ENCODE assay signal across 29 mouse cellular contexts in genomic region chr16:56068523-56069070, GRCm38 (mm10). TPM values are rescaled to one million over a fixed set of nuclear protein-coding genes. Genes with fewer than 3 reads are reported as not detected.
A peak's percentile ranks its signal among the peaks of the same experiment; 100 is the strongest.
DNase-seq lines count a peak whose midpoint lies in the region; ATAC-seq and TF ChIP-seq lines count a peak whose summit lies in the region.
"Had no signal": no experiment of that assay in that cellular context is flagged by ENCODE, and none has a peak within 500 bp of the region (broad histone marks: within the 10 kb centered on the region; RNA-seq: fewer than 3 reads in every experiment).

No protein-coding gene starts in this region.

- H3K4me3 ChIP-seq in liver, embryonic 12.5 days = no peak overlapping the region
- H3K4me3 ChIP-seq in liver, postnatal 0 days (ENCODE audit: low read depth, low read length) = no peak overlapping the region
- H3K4me3 ChIP-seq in forebrain, postnatal 0 days (ENCODE audit: low read depth, low read length) = no peak overlapping the region
- H3K4me3 ChIP-seq: embryonic facial prominence, embryonic 13.5 days; forebrain, embryonic 10.5 days; forebrain, embryonic 15.5 days; heart, embryonic 15.5 days; hindbrain, embryonic 12.5 days; intestine, embryonic 15.5 days; neural tube, embryonic 13.5 days had no signal

- no peaks in the 10 kb centered on the region for H3K9me3 ChIP-seq in liver, embryonic 12.5 days (replicated peaks)
- no peaks in the 10 kb centered on the region for H3K9me3 ChIP-seq in liver, postnatal 0 days (ENCODE audit: low read length)
- no peaks in the 10 kb centered on the region for H3K9me3 ChIP-seq in forebrain, postnatal 0 days (ENCODE audit: low read length)
- H3K9me3 ChIP-seq: embryonic facial prominence, embryonic 13.5 days; forebrain, embryonic 10.5 days; forebrain, embryonic 15.5 days; G1E; heart, embryonic 15.5 days; hindbrain, embryonic 12.5 days; intestine, embryonic 15.5 days; neural tube, embryonic 13.5 days had no signal

- no peak overlapping the region for H3K9ac ChIP-seq in liver, embryonic 12.5 days
- H3K9ac ChIP-seq in liver, postnatal 0 days (replicated peaks) = no peak overlapping the region
- H3K9ac ChIP-seq in forebrain, postnatal 0 days = no peak overlapping the region
- H3K9ac ChIP-seq: embryonic facial prominence, embryonic 13.5 days; forebrain, embryonic 15.5 days; heart, embryonic 15.5 days; hindbrain, embryonic 12.5 days; intestine, embryonic 15.5 days; lung, embryonic 14.5 days; neural tube, embryonic 13.5 days had no signal

- DNase-seq in liver, postnatal 0 days = no peak
- DNase-seq in spleen, postnatal 36 days (ENCODE audit: low spot score in 2 of 2) = peak; percentile 66 to 71
- DNase-seq in spleen, postnatal 14 days (ENCODE audit: low spot score in 2 of 2) = no peak
- peak; percentile 56 for DNase-seq in naive thymus-derived CD4-positive, alpha-beta T cell, adult 2 months (ENCODE audit: low read depth)
- no peak for DNase-seq in thymus, postnatal 25 days
- DNase-seq in forebrain, postnatal 0 days = no peak
- DNase-seq: adrenal gland, postnatal 14 days; cerebellum, adult 11 months; cerebellum, postnatal 10 days; kidney, adult 2 months; kidney, postnatal 4 days; layer of hippocampus, postnatal 36 days; left cerebral cortex, postnatal 4 days; lung, embryonic 14.5 days; lung, postnatal 14 days; thymus, adult 2 months; thymus, postnatal 4 days had no signal

- TF ChIP-seq EP300 in liver, postnatal 0 days (IDR thresholded peaks at IDR 0.05; ENCODE audit: low read depth) = no peak

- H3K27me3 ChIP-seq in liver, embryonic 12.5 days (replicated peaks) = no peaks in the 10 kb centered on the region
- H3K27me3 ChIP-seq in liver, postnatal 0 days (ENCODE audit: insufficient read depth, low read length) = no peaks in the 10 kb centered on the region
- H3K27me3 ChIP-seq in forebrain, postnatal 0 days (ENCODE audit: insufficient read depth, low read length) = no peaks in the 10 kb centered on the region
- H3K27me3 ChIP-seq: embryonic facial prominence, embryonic 13.5 days; forebrain, embryonic 15.5 days; hindbrain, embryonic 12.5 days; intestine, embryonic 15.5 days; neural tube, embryonic 13.5 days had no signal

- TF ChIP-seq CTCF in liver, postnatal 0 days (IDR thresholded peaks at IDR 0.05; ENCODE audit: low read depth) = no peak
- TF ChIP-seq CTCF in forebrain, postnatal 0 days (IDR thresholded peaks at IDR 0.05; ENCODE audit: low read depth) = no peak

- no peak for ATAC-seq in liver, embryonic 12.5 days
- ATAC-seq in liver, postnatal 0 days = no peak
- no peak for ATAC-seq in forebrain, postnatal 0 days
- ATAC-seq: forebrain, embryonic 15.5 days; hindbrain, postnatal 0 days; intestine, embryonic 15.5 days; midbrain, embryonic 16.5 days had no signal

- H3K36me3 ChIP-seq in liver, embryonic 12.5 days = no peaks in the 10 kb centered on the region
- H3K36me3 ChIP-seq in liver, postnatal 0 days (replicated peaks; ENCODE audit: insufficient read depth, low read length) = no peaks in the 10 kb centered on the region
- H3K36me3 ChIP-seq in forebrain, postnatal 0 days (ENCODE audit: insufficient read depth) = no peaks in the 10 kb centered on the region
- H3K36me3 ChIP-seq: embryonic facial prominence, embryonic 13.5 days; forebrain, embryonic 10.5 days; forebrain, embryonic 15.5 days; heart, embryonic 15.5 days; hindbrain, embryonic 12.5 days; intestine, embryonic 15.5 days; neural tube, embryonic 13.5 days had no signal

- WGBS in liver, embryonic 12.5 days (ENCODE audit: insufficient replicate concordance) = 81% methylated on average over 6 of the region's 6 CpGs
- 81% methylated on average over 6 of the region's 6 CpGs for WGBS in liver, postnatal 0 days (ENCODE audit: insufficient replicate concordance)
- WGBS in forebrain, postnatal 0 days = 93% methylated on average over 6 of the region's 6 CpGs

- H3K4me1 ChIP-seq in liver, embryonic 12.5 days = peaks cover 62% of the 10 kb centered on the region
- H3K4me1 ChIP-seq in liver, postnatal 0 days (ENCODE audit: insufficient read depth) = peaks cover 14% of the 10 kb centered on the region
- H3K4me1 ChIP-seq in forebrain, postnatal 0 days (ENCODE audit: insufficient read depth) = no peaks in the 10 kb centered on the region
- H3K4me1 ChIP-seq: embryonic facial prominence, embryonic 13.5 days; forebrain, embryonic 15.5 days; heart, embryonic 15.5 days; hindbrain, embryonic 12.5 days; intestine, embryonic 15.5 days; neural tube, embryonic 13.5 days had no signal

- peak overlapping the region; percentile 55; the same call in 1 of the 2 replicates for H3K27ac ChIP-seq in liver, embryonic 12.5 days
- no peak overlapping the region for H3K27ac ChIP-seq in liver, postnatal 0 days (ENCODE audit: low read depth)
- no peak overlapping the region for H3K27ac ChIP-seq in forebrain, postnatal 0 days (ENCODE audit: low read depth, low read length)
- H3K27ac ChIP-seq: embryonic facial prominence, embryonic 13.5 days; forebrain, embryonic 10.5 days; forebrain, embryonic 15.5 days; heart, embryonic 15.5 days; hindbrain, embryonic 12.5 days; hindbrain, postnatal 0 days; intestine, embryonic 15.5 days; kidney, postnatal 0 days; neural tube, embryonic 13.5 days had no signal

- H3K4me2 ChIP-seq in liver, embryonic 12.5 days = no peak overlapping the region
- no peak overlapping the region for H3K4me2 ChIP-seq in liver, postnatal 0 days (ENCODE audit: low read depth, low read length)
- no peak overlapping the region for H3K4me2 ChIP-seq in forebrain, postnatal 0 days (ENCODE audit: low read depth)
- H3K4me2 ChIP-seq: embryonic facial prominence, embryonic 13.5 days; forebrain, embryonic 15.5 days; heart, embryonic 15.5 days; hindbrain, embryonic 12.5 days; intestine, embryonic 15.5 days; lung, embryonic 14.5 days; neural tube, embryonic 13.5 days had no signal

RNA-seq across cellular contexts. Expression of gene Senp7, which starts 20.5 kb away (rescaled TPM):
- 21.0 and 22.9 TPM in 2 replicates for polyA plus RNA-seq in liver, embryonic 12.5 days (2016; fragmentation: Nextera tagmentation; extraction: Ambion mirVana)
- 7.4 and 10.6 TPM in 2 replicates for polyA plus RNA-seq in liver, postnatal 0 days (2015; fragmentation: Nextera tagmentation; extraction: Ambion mirVana)
- 28.9 and 35.0 TPM in 2 replicates for total RNA-seq in forebrain, postnatal 0 days (2014; rRNA removed)
- 26.2 and 32.8 TPM in 2 replicates for polyA plus RNA-seq in forebrain, postnatal 0 days (2015; fragmentation: Nextera tagmentation; extraction: Ambion mirVana)

RNA-seq across cellular contexts. Expression of gene Trmt10c, which starts 31.0 kb away (rescaled TPM):
- polyA plus RNA-seq in liver, embryonic 12.5 days (2016; fragmentation: Nextera tagmentation; extraction: Ambion mirVana) = 23.1 and 24.1 TPM in 2 replicates
- polyA plus RNA-seq in liver, postnatal 0 days (2015; fragmentation: Nextera tagmentation; extraction: Ambion mirVana) = 15.2 and 15.7 TPM in 2 replicates
- 16.1 and 20.5 TPM in 2 replicates for total RNA-seq in forebrain, postnatal 0 days (2014; rRNA removed)
- 16.8 and 19.3 TPM in 2 replicates for polyA plus RNA-seq in forebrain, postnatal 0 days (2015; fragmentation: Nextera tagmentation; extraction: Ambion mirVana)

RNA-seq across cellular contexts. Expression of gene Pcnp, which starts 39.1 kb away (rescaled TPM):
- polyA plus RNA-seq in liver, embryonic 12.5 days (2016; fragmentation: Nextera tagmentation; extraction: Ambion mirVana) = 140 and 142 TPM in 2 replicates
- polyA plus RNA-seq in liver, postnatal 0 days (2015; fragmentation: Nextera tagmentation; extraction: Ambion mirVana) = 61.8 and 64.2 TPM in 2 replicates
- total RNA-seq in forebrain, postnatal 0 days (2014; rRNA removed) = 92.8 and 106 TPM in 2 replicates
- 231 and 236 TPM in 2 replicates for polyA plus RNA-seq in forebrain, postnatal 0 days (2015; fragmentation: Nextera tagmentation; extraction: Ambion mirVana)

Comparison
In these comparisons a context has a peak if more than half of its experiments do, and no peak if none do; other contexts are left out.
1. DNase-seq: peak in spleen, postnatal 36 days (2 of 2) and naive thymus-derived CD4-positive, alpha-beta T cell, adult 2 months (single experiment); none in liver, postnatal 0 days (single experiment), spleen, postnatal 14 days (0 of 2), thymus, postnatal 25 days (single experiment) and forebrain, postnatal 0 days (single experiment).